15 mouse cellular contexts compared by ENCODE assay signal in genomic region chr11:3804639-3805038, GRCm38 (mm10). TPM values are rescaled to one million over a fixed set of nuclear protein-coding genes. Genes with fewer than 3 reads are reported as not detected.
DNase-seq lines count a peak whose midpoint lies in the region; ATAC-seq and TF ChIP-seq lines count a peak whose summit lies in the region.
"Had no signal": no experiment of that assay in that cellular context is flagged by ENCODE, and none has a peak within 500 bp of the region (broad histone marks: within the 10 kb centered on the region; RNA-seq: fewer than 3 reads in every experiment).

No protein-coding gene starts in this region.

- H3K4me3 ChIP-seq in intestine, postnatal 0 days (ENCODE audit: low read depth, low read length), result no peak overlapping the region
- H3K4me3 ChIP-seq in intestine, embryonic 16.5 days (ENCODE audit: low read length), result no peak overlapping the region
- peak overlapping the region; percentile 77 for H3K4me3 ChIP-seq in testis, adult 2 months (ENCODE audit: control insufficient read depth, low read depth, low read length)
- H3K4me3 ChIP-seq: forebrain, embryonic 13.5 days; heart, embryonic 10.5 days; megakaryocyte, embryonic 14.5 days; neural tube, embryonic 12.5 days; stomach, embryonic 15.5 days had no signal

- no peaks in the 10 kb centered on the region for H3K9me3 ChIP-seq in intestine, postnatal 0 days (ENCODE audit: control insufficient read depth)
- no peaks in the 10 kb centered on the region for H3K9me3 ChIP-seq in intestine, embryonic 16.5 days (ENCODE audit: control insufficient read depth, low read length)
- H3K9me3 ChIP-seq: forebrain, embryonic 13.5 days; neural tube, embryonic 12.5 days; stomach, embryonic 15.5 days had no signal

- 90% methylated on average over 2 of the region's 2 CpGs for WGBS in intestine, postnatal 0 days
- 89% methylated on average over 2 of the region's 2 CpGs for WGBS in intestine, embryonic 16.5 days

- TF ChIP-seq POLR2A in testis, adult 2 months (IDR thresholded peaks at IDR 0.05; ENCODE audit: control insufficient read depth, low read depth, low read length), result no peak

- H3K27ac ChIP-seq in intestine, postnatal 0 days (ENCODE audit: low read depth, low read length), result no peak overlapping the region
- no peak overlapping the region for H3K27ac ChIP-seq in intestine, embryonic 16.5 days (ENCODE audit: low read length)
- peak overlapping the region; percentile 44; the same call in 1 of the 2 replicates for H3K27ac ChIP-seq in testis, adult 2 months (ENCODE audit: control insufficient read depth, insufficient read depth, low read depth, low read length)
- H3K27ac ChIP-seq: forebrain, embryonic 13.5 days; heart, embryonic 10.5 days; neural tube, embryonic 12.5 days; stomach, embryonic 15.5 days had no signal

- no peak for ATAC-seq in intestine, postnatal 0 days
- no peak for ATAC-seq in intestine, embryonic 16.5 days
- ATAC-seq: forebrain, embryonic 13.5 days; lung, postnatal 0 days had no signal

- H3K36me3 ChIP-seq in intestine, postnatal 0 days (ENCODE audit: control insufficient read depth, insufficient read depth), result no peaks in the 10 kb centered on the region
- no peaks in the 10 kb centered on the region for H3K36me3 ChIP-seq in intestine, embryonic 16.5 days (ENCODE audit: control insufficient read depth, insufficient read depth, low read length)
- H3K36me3 ChIP-seq in testis, adult 2 months (ENCODE audit: control insufficient read depth, insufficient read depth, low read length), result no peaks in the 10 kb centered on the region
- H3K36me3 ChIP-seq: heart, embryonic 10.5 days; neural tube, embryonic 12.5 days; stomach, embryonic 15.5 days had no signal

- no peak overlapping the region for H3K9ac ChIP-seq in intestine, postnatal 0 days (ENCODE audit: low read depth, low read length)
- no peak overlapping the region for H3K9ac ChIP-seq in intestine, embryonic 16.5 days (ENCODE audit: low read depth, low read length)
- H3K9ac ChIP-seq: forebrain, embryonic 13.5 days; neural tube, embryonic 12.5 days; stomach, embryonic 15.5 days had no signal

- no peaks in the 10 kb centered on the region for H3K4me1 ChIP-seq in intestine, postnatal 0 days (replicated peaks; ENCODE audit: control insufficient read depth, insufficient read depth, low read length)
- H3K4me1 ChIP-seq in intestine, embryonic 16.5 days (ENCODE audit: control insufficient read depth, insufficient read depth, low read length), result no peaks in the 10 kb centered on the region
- H3K4me1 ChIP-seq in testis, adult 2 months (ENCODE audit: control insufficient read depth, insufficient read depth, low read length), result no peaks in the 10 kb centered on the region
- H3K4me1 ChIP-seq: forebrain, embryonic 13.5 days; heart, embryonic 10.5 days; megakaryocyte, embryonic 14.5 days; neural tube, embryonic 12.5 days; stomach, embryonic 15.5 days had no signal

- H3K4me2 ChIP-seq in intestine, postnatal 0 days (replicated peaks; ENCODE audit: low read depth), result no peak overlapping the region
- H3K4me2 ChIP-seq in intestine, embryonic 16.5 days (ENCODE audit: low read depth, low read length), result no peak overlapping the region
- H3K4me2 ChIP-seq: forebrain, embryonic 13.5 days; liver, embryonic 11.5 days; neural tube, embryonic 12.5 days; stomach, embryonic 15.5 days had no signal

- no peak for DNase-seq in testis, postnatal 10 days (ENCODE audit: low spot score)
- peak; percentile 61 for DNase-seq in R1 (ENCODE audit: low read depth, low spot score)
- no peak for DNase-seq in c-Kit-positive CD71-positive TER-119-positive erythroid progenitor cells, embryonic 14.5 days (ENCODE audit: low spot score)
- DNase-seq in left cerebral cortex, adult 9 months (ENCODE audit: low spot score in 2 of 2), result no peak
- DNase-seq: gastrocnemius, postnatal 36 days had no signal

- peak; percentile 35 for TF ChIP-seq CTCF in intestine, postnatal 0 days (IDR thresholded peaks at IDR 0.05; ENCODE audit: low read depth)
- no peak for TF ChIP-seq CTCF in testis, adult 2 months (IDR thresholded peaks at IDR 0.05; ENCODE audit: control insufficient read depth, insufficient read depth, insufficient replicate concordance, low read depth, low read length)

- H3K27me3 ChIP-seq in intestine, postnatal 0 days (replicated peaks; ENCODE audit: control insufficient read depth, insufficient read depth, low read length), result no peaks in the 10 kb centered on the region
- H3K27me3 ChIP-seq in intestine, embryonic 16.5 days (replicated peaks; ENCODE audit: control insufficient read depth, insufficient read depth, low read length), result no peaks in the 10 kb centered on the region
- no peaks in the 10 kb centered on the region for H3K27me3 ChIP-seq in testis, adult 2 months (ENCODE audit: control insufficient read depth, insufficient read depth, low read length)
- H3K27me3 ChIP-seq: forebrain, embryonic 13.5 days; neural tube, embryonic 12.5 days; stomach, embryonic 15.5 days had no signal

RNA-seq across cellular contexts. Expression of gene Osbp2, which starts 59.1 kb away (rescaled TPM):
- 1.9 TPM in 2 replicates for polyA plus RNA-seq in intestine, postnatal 0 days (2015; fragmentation: Nextera tagmentation; extraction: Ambion mirVana)
- polyA plus RNA-seq in intestine, embryonic 16.5 days (2015; fragmentation: Nextera tagmentation; extraction: Ambion mirVana), result 0.28 and 0.45 TPM in 2 replicates
- 710 and 768 TPM in 2 replicates for polyA plus RNA-seq in testis, adult 2 months (2012; rRNA removed)

Comparison
In these comparisons a context has a peak if more than half of its experiments do, and no peak if none do; other contexts are left out.
1. RNA of gene Osbp2, which starts 59.1 kb away (polyA plus RNA-seq): 710 to 768 TPM in testis, adult 2 months; 1.9 TPM in intestine, postnatal 0 days and 0.28 to 0.45 TPM in intestine, embryonic 16.5 days; every median in the first group is over 100 times any median in the second.